Comparison of ENCODE assay signal across 9 mouse cellular contexts in the genomic region with DNA sequence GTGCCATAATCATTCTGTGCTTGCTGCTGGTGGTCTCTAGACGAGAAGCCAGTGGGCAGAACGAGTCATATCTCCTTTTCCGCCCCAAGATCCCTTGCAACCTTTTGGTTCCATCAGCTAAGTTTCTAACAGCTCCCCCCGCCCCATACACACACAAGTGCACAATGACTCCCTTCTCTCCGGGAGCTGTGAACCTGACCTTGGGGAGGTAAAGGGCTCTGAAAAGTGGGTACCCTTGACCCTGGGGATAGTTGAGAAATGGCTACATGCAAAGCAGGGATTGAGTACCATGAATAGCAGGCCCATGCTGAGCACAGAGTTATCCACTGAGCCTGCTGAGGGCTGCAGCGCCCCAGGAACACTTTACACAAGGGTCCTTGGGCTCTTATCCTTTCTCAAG. TPM values are rescaled to one million over a fixed set of nuclear protein-coding genes. Genes with fewer than 3 reads are reported as not detected.
A peak's percentile ranks its signal among the peaks of the same experiment; 100 is the strongest.
DNase-seq lines count a peak whose midpoint lies in the region; ATAC-seq and TF ChIP-seq lines count a peak whose summit lies in the region.
"Had no signal": no experiment of that assay in that cellular context is flagged by ENCODE, and none has a peak within 500 bp of the region (broad histone marks: within the 10 kb centered on the region; RNA-seq: fewer than 3 reads in every experiment).

No protein-coding gene starts in this region.

- DNase-seq in adrenal gland, postnatal 10 days, result peak; percentile 37
- no peak for DNase-seq in adrenal gland, postnatal 36 days
- no peak for DNase-seq in kidney, postnatal 0 days (ENCODE audit: low spot score)
- DNase-seq in kidney, postnatal 25 days, result no peak
- DNase-seq in limb, embryonic 11.5 days (ENCODE audit: low spot score), result no peak
- no peak for DNase-seq in cerebellum, adult 9-11 months
- DNase-seq in gastrocnemius, postnatal 25 days, result no peak

- H3K4me1 ChIP-seq in kidney, postnatal 0 days (replicated peaks; ENCODE audit: insufficient read depth, low read length), result peaks cover 4% of the 10 kb centered on the region; the same call in 1 of the 2 replicates
- H3K4me1 ChIP-seq in embryonic facial prominence, embryonic 13.5 days, result peaks cover 73% of the 10 kb centered on the region
- H3K4me1 ChIP-seq in limb, embryonic 11.5 days (ENCODE audit: control insufficient read depth, insufficient read depth, low read length), result peaks cover 26% of the 10 kb centered on the region

- no peak overlapping the region for H3K4me3 ChIP-seq in kidney, postnatal 0 days (replicated peaks; ENCODE audit: low read depth, low read length)
- no peak overlapping the region for H3K4me3 ChIP-seq in embryonic facial prominence, embryonic 13.5 days
- H3K4me3 ChIP-seq in limb, embryonic 11.5 days (ENCODE audit: low read depth, low read length), result no peak overlapping the region
- H3K4me3 ChIP-seq: midbrain, embryonic 12.5 days had no signal

- peak overlapping the region; percentile 60 for H3K27ac ChIP-seq in kidney, postnatal 0 days
- H3K27ac ChIP-seq in embryonic facial prominence, embryonic 13.5 days, result peak overlapping the region; percentile 96
- peak overlapping the region; percentile 79 for H3K27ac ChIP-seq in limb, embryonic 11.5 days (replicated peaks; ENCODE audit: low read depth, low read length)
- H3K27ac ChIP-seq: midbrain, embryonic 12.5 days had no signal

- no peak for TF ChIP-seq CTCF in kidney, postnatal 0 days (IDR thresholded peaks at IDR 0.05; ENCODE audit: low read depth)

- no peaks in the 10 kb centered on the region for H3K9me3 ChIP-seq in kidney, postnatal 0 days (replicated peaks; ENCODE audit: low read length)
- no peaks in the 10 kb centered on the region for H3K9me3 ChIP-seq in embryonic facial prominence, embryonic 13.5 days
- H3K9me3 ChIP-seq in limb, embryonic 11.5 days (ENCODE audit: control insufficient read depth, low read length), result no peaks in the 10 kb centered on the region
- H3K9me3 ChIP-seq: midbrain, embryonic 12.5 days had no signal

- H3K36me3 ChIP-seq in kidney, postnatal 0 days (ENCODE audit: insufficient read depth, low read length), result no peaks in the 10 kb centered on the region
- H3K36me3 ChIP-seq in embryonic facial prominence, embryonic 13.5 days, result no peaks in the 10 kb centered on the region
- H3K36me3 ChIP-seq in limb, embryonic 11.5 days (ENCODE audit: control insufficient read depth, insufficient read depth, low read length), result no peaks in the 10 kb centered on the region
- H3K36me3 ChIP-seq: midbrain, embryonic 12.5 days had no signal

- no peaks in the 10 kb centered on the region for H3K27me3 ChIP-seq in kidney, postnatal 0 days (ENCODE audit: insufficient read depth, low read length)
- H3K27me3 ChIP-seq in embryonic facial prominence, embryonic 13.5 days, result no peaks in the 10 kb centered on the region
- no peaks in the 10 kb centered on the region for H3K27me3 ChIP-seq in limb, embryonic 11.5 days (ENCODE audit: control insufficient read depth, insufficient read depth, low read length)
- H3K27me3 ChIP-seq: midbrain, embryonic 12.5 days had no signal

- no peak for ATAC-seq in kidney, postnatal 0 days (replicated peaks; ENCODE audit: low FRiP score, low read depth)
- ATAC-seq in embryonic facial prominence, embryonic 13.5 days (ENCODE audit: insufficient number of reproducible peaks, insufficient read depth, low FRiP score, low TSS enrichment, low read depth), result no peak
- no peak for ATAC-seq in limb, embryonic 11.5 days (ENCODE audit: insufficient number of reproducible peaks, low FRiP score, low TSS enrichment, low read depth)

- no peak overlapping the region for H3K9ac ChIP-seq in kidney, postnatal 0 days (ENCODE audit: low read depth, low read length)
- H3K9ac ChIP-seq in embryonic facial prominence, embryonic 13.5 days, result 0 out of 2 replicates have a peak overlapping the region, but pooled peaks have one; percentile 32
- no peak overlapping the region for H3K9ac ChIP-seq in limb, embryonic 11.5 days (ENCODE audit: low read length)
- H3K9ac ChIP-seq: midbrain, embryonic 12.5 days had no signal

- WGBS in kidney, postnatal 0 days, result 66% methylated on average over 6 of the region's 6 CpGs
- WGBS in embryonic facial prominence, embryonic 13.5 days, result 58% methylated on average over 6 of the region's 6 CpGs
- WGBS in limb, embryonic 11.5 days, result 70% methylated on average over 6 of the region's 6 CpGs

- no peak overlapping the region for H3K4me2 ChIP-seq in kidney, postnatal 0 days (ENCODE audit: low read length)
- peak overlapping the region; percentile 56 for H3K4me2 ChIP-seq in embryonic facial prominence, embryonic 13.5 days
- no peak overlapping the region for H3K4me2 ChIP-seq in limb, embryonic 11.5 days (ENCODE audit: low read depth, severe bottlenecking)

RNA-seq across cellular contexts. Expression of a gene that starts 6.4 kb away (rescaled TPM):
- total RNA-seq in adrenal gland, postnatal 10 days (2021), result 100 to 1,000 TPM; 228 to 231 TPM
- 100 to 1,000 TPM; 295 to 316 TPM for total RNA-seq in adrenal gland, postnatal 36 days (2021)
- 80.9 and 81.3 TPM in 2 replicates for polyA plus RNA-seq in kidney, postnatal 0 days (2015; fragmentation: Nextera tagmentation; extraction: Ambion mirVana)
- polyA plus RNA-seq in embryonic facial prominence, embryonic 13.5 days (2015; fragmentation: Nextera tagmentation; extraction: Ambion mirVana), result 174 and 175 TPM in 2 replicates
- polyA plus RNA-seq in limb, embryonic 11.5 days (2014; fragmentation: Nextera tagmentation; extraction: Ambion mirVana), result 9.7 and 11.1 TPM in 2 replicates
- total RNA-seq in gastrocnemius, postnatal 25 days (2021), result 100 to 1,000 TPM in 1 of 2 experiments, 10 to 100 TPM in 1; 89.8 to 102 TPM
